Mouse (Mus musculus) adrenal gland, postnatal 10 days (tissue): ENCODE data around the gene Tcea2. TPM values are rescaled to one million over a fixed set of nuclear protein-coding genes. Genes with fewer than 3 reads are reported as not detected.

Source experiments
- DNase-seq: peaks from one replicate; pipeline ENCODE4 v3.0.0; 2021; ENCODE audit warnings: mixed read lengths
- long read RNA-seq, 2 experiments: library from polyadenylated mRNA; stranded (forward); transcript quantifications; one replicate each; pipeline ENCODE4 v2.0.0; 2021
- total RNA-seq, 2 experiments: library from RNA; stranded (reverse); gene quantifications; 2 replicates each; pipeline ENCODE4 v1.2.3; 2021

Tcea2 gene
- total RNA-seq, result 10 to 100 TPM; 11.4 to 13.5 TPM
- long read RNA-seq, experiment 1, partial matches to known transcripts, result 0 of 4 reads
- long read RNA-seq, experiment 1, other reads (novel, unspliced or antisense), result 1 of 4 reads
- long read RNA-seq, experiment 2, partial matches to known transcripts, result 0 of 5 reads
- long read RNA-seq, experiment 2, other reads (novel, unspliced or antisense), result 1 of 5 reads

DNA sequence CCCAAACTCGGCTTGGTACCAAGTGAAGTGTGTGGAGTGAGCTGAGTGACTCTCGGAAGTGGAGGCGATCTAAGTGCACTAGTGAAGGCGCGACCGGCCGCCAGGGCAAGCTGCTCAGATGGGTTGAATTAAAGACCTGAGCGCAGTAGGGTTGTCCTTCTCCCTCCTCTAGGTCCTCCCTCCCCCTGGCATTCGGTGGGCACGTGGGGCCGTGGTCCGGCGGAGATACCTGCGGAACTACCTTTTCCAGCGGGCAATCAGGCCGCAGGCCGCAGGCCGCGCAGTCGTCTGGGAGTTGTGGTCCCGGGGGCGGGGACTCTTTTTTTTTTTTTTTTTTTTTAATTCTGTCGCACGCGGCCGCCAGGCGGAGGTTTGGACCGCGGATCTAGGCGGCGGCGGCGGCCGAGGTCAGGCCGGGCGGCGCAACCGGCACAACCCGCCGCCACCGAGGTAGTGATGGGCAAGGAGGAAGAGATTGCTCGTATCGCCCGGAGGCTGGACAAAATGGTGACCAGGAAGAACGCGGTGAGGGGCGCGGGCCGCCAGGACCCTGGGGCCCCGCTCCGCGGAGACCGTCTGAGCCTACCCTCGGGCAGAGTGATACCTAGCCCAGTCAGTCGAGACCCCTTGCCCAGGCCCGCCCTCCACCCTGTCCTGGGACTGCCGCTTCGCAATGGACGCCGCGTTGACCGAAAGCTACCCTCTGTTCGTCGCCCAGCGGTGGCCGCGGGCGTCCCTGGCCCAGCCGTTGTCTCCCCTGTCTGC lies at the start of gene Tcea2:
TSS of gene Tcea2 (plus strand) at position 360 of the 765 bp plus-strand sequence.
- DNase-seq, result peak; percentile 82

DNA sequence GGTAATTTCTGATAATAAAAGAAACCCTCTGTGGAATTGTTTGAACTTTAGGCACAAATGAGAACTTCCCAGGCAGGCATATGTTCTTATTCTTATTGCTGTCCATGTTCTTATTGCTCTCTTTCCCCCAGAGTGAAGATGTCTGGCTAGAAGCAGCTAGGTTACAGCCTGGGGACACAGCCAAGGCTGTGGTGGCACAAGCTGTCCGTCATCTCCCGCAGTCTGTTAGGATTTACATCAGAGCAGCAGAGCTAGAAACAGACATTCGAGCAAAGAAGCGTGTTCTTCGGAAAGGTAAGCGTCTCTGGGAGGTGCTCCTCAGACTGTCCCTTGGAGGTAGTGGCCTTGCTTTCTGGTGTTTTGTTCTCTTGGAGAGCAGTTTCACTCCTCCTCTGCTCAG lies 47.5 kb upstream of the Tcea2 start:
- DNase-seq, result no peak

DNA sequence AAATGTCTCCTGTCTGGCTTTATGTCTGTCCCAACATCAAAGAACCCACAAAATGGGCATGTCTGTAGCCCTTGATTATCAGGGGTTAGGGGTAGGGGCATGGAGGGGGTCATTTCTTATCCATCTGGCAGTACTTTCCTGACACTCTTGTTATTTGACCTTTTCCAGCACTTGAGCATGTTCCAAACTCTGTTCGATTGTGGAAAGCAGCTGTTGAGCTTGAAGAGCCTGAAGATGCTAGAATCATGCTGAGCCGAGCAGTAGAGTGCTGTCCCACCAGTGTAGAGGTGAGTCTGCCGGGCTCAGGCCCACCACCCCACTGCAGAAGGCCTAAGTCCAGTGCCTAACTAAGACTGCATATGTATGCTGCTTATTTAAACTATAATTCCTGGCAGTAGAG lies 44.2 kb upstream of the Tcea2 start:
- no peak for DNase-seq

DNA sequence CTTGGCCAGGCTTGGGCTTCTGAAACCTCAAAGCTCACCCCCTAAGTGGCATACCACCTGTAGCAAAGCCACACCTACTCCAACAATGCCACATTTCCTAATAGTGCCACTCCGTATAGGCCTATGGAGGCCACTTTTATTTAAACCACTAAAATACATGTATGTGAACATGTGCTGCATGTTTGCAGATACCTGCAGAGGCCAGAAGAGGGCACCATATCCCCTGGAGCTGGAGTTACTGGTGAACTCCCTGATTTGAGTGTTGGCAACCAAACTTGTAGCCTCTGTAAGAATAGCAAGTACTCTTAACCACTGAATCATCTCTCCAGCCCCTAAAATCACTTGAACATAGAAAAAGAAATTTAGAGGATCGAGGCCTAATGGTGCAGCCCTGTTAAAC lies 35.7 kb upstream of the Tcea2 start:
- peak; percentile 54 for DNase-seq

DNA sequence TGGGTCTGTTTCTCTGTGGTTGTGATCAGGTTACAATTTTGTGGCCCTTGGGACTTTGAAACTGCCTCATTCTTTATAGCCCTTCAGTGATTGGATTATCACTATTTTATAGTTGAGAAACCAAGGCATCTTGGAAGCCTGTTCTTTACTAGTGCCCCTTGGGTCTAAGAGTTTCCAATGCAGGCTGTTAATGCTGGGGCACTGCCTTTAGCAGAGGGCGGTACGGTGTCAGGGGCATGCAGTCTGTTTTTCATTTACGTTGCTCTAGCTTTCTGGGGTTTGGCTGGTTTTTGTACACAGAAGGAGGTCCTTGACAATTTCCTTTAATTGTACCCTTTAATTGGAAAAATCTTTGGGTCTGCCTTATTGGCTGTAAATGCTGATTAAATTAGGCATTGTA lies 34.4 kb upstream of the Tcea2 start:
- no peak for DNase-seq

DNA sequence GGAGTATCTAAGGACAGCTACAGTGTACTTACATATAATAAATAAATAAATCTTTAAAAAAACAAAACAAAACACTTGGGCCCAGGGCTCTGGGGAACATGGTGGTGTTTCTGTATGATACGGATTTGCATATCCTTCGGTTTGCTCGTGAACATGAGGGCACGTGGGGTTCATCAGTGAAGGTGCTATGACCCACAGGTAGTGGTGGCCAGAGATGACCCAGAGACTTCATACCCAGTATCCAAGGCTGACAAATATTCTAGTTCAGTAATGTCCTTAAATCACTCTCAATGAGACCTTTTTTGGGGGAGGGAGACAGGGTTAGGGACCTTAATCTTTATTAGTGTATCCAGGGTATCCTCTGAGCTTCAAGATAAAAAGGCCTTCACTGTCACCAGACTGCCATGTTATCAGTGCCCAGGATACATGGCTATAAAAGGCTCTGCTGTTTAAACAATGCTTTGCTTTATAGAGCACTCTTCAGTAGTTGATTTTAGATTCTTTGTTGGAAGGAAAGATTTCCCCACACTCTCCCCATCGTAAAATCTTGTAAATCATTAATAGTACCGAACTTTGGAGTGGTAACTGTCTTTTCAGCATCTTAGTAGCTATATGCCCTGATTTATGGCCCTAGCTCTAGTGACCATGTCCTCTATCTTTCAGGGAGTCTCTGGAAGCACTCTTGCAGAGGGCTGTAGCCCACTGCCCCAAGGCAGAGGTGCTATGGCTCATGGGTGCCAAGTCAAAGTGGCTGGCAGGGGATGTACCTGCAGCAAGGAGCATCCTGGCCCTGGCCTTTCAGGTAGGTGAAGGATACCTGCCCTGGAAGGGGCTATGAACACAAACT lies 33.3 kb upstream of the Tcea2 start:
- no peak for DNase-seq

DNA sequence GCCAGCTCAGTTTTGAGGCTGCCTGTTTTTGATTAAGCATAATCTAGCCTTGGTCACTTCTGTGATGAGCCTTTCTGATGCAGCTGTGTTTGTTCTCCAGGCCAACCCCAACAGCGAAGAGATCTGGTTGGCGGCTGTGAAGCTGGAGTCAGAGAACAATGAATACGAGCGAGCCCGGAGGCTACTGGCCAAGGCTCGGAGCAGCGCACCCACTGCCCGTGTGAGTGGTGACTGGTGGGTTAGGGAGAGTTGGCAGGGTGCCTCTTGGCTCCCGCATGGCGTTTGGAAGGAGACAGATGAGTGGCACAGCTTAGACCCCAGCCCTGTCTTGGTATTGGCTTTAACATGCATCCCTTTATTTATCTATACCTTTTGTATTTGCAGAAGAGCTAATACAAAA lies 31.2 kb upstream of the Tcea2 start:
- no peak for DNase-seq

- DNase-seq, result no peak
These were observed 27.0 kb upstream of the Tcea2 start for GRCm38 (mm10) chr2:181653065-181653464.

GRCm38 (mm10) chr2:181653523-181653922 lies 26.6 kb upstream of the Tcea2 start:
- no peak for DNase-seq

- no peak for DNase-seq
These were observed 23.4 kb upstream of the Tcea2 start, which contains the start of gene Gm29797 for GRCm38 (mm10) chr2:181656734-181657133. TSS of gene Gm29797 (plus strand) at chr2:181657034.

GRCm38 (mm10) chr2:181657441-181657840 lies 22.7 kb upstream of the Tcea2 start:
- no peak for DNase-seq

GRCm38 (mm10) chr2:181658528-181658927 lies 21.6 kb upstream of the Tcea2 start:
- no peak for DNase-seq

GRCm38 (mm10) chr2:181658930-181659555 lies 21.1 kb upstream of the Tcea2 start:
- DNase-seq, result peak; percentile 78

DNA sequence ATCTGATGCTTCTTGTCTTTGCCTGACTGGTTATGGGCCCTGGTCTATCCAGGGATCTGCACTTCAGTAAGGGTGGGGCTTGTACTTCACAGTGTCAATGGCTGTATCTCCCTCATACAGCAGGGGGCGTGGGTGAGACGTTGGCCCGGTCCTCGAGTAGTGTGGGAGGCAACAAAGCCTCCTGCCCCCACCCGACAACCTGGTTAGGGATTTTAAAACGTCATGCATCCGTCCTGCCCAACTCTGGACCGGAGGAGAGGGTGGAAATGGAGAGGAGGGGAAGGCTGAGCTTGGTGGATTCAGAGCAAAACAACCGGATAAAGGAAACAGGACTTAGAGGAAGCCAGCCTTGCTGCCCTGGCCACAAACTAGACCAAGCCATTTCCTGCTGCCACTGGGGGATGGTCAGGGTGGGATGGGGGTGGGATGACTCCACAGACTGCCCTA lies 20.5 kb upstream of the Tcea2 start:
- DNase-seq, result peak; percentile 89

GRCm38 (mm10) chr2:181662620-181663297 lies 17.4 kb upstream of the Tcea2 start:
- peak; percentile 38 for DNase-seq

GRCm38 (mm10) chr2:181663298-181663630 lies 16.8 kb upstream of the Tcea2 start:
- peak; percentile 66 for DNase-seq

DNA sequence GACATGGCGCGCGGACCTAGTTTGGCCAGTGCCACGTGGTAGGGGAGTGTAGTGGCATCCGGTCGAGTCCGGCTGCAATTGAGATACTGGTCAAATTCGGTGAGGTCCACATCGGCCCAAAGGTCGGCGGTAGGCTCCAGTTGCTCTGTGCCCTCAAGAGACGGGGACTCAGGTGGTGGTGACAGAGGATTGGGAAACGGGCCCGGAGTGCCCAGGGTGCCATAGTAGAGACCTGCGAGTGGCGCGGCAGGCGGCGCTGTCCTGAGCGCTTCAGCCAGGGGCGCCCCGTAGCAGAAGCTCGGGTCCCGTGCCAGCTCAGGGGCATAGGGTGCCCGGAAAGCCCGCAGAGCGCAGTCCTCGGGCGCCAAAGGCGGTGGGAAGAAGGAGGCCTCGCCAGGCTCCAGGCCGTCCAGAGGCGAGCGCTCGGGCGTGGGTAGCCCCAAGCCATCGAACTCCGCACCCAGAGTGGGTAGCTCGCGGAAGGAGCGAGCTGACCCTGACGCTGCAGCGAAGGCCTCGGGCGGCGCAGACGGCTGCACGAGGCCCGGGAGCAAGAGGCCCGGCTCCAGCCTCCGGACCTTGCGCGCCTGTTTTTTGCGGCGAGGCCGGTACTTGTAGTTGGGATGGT lies 9.7 kb upstream of the Tcea2 start:
- peak; percentile 36 for DNase-seq

DNA sequence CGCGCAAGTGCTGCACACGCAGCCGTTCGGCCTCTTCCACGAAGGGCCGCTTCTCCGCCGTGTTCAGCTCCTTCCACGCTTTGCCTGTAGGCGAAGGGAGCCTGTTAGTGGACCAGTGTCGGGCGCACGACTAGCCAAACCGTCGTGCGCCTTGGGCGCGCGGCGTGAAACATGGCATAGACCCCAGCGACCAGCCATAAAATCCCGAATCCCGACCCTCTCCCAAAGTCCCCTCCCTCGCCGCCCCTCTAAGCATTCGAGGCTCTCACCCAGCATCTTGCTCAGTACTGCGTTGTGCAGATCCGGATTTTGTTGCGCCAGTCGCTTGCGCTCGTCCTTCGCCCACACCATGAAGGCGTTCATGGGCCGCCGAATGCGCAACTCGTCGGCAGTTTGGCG lies 9.2 kb upstream of the Tcea2 start:
- DNase-seq, result no peak

DNA sequence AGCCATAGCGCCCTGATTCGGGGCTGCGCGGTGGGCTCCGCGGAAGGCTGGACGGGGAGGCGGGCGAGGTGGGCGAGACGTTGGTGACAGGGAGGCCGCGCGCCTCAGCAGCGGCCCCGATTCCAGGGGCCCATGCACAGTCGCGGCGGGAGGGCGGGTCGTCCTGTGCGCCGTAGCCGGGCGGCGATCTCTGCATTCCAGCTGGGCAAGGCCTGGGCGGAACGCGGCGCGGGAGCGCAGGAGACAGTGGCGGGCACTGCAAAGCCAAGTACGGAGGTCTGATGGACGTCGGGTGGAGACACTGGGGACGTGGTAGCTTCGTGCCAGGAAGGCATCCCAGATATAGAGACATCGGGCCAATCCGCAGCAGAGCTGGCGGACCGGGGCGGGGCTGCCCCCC lies 8.8 kb upstream of the Tcea2 start, which contains the start of gene Sox18:
TSS of gene Sox18 (minus strand) at position 315 of the 400 bp plus-strand sequence.
- peak; percentile 73 for DNase-seq

DNA sequence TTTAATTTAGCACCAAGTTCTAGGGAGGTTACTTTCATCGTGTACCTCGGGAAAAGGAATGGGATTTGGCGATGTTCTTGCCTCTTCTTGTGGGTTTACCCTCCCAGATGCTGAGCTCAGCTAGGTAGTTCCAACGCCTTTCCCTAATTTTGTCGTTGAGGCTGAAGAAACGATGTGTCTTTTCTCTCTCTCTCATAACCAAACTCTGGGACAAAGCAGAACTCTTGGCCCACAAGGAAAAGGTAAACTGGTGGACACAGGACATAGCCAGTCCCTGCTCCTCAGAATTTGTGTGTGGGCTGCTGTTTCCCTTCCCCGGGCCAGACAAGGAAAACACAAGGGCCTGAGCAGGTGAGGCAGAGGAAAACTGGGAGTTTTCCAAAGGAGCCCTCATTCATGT lies 8.1 kb upstream of the Tcea2 start:
- DNase-seq, result no peak

DNA sequence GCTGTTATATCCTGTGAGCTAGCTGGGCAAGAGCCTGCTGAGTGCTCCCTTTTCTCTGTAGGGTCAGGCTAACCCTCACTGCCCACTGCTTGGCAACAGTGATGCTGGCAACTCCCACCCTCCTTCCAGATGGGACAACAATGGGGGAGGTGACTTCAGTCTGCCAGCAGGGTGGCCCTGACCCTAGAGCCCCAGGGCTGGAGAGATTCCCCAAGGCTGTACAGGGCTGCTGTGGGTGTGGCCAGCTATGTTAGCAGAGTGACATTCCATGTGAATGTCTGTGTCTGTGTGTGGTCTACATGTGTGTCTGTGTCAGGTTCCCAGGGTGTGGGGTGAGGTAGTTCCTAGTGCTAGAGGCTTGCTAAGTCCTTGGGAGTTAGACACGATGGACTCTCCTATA lies 6.6 kb upstream of the Tcea2 start:
- DNase-seq, result peak; percentile 39
